Mouse (Mus musculus) MEL-GATA-1-ER (cell line): ENCODE data around the gene Atp1b1.

Source experiments
- DNase-seq: peaks from one replicate; pipeline ENCODE4 v3.0.0-alpha.2; 2012; ENCODE audit warnings: low read depth; ENCODE audit errors: extremely low read depth

Atp1b1 gene

GRCm38 (mm10) chr1:164458245-164458613 lies at the start of gene Atp1b1:
Atp1b1 (minus strand) TSS chr1:164458355.
- no peak for DNase-seq

DNA sequence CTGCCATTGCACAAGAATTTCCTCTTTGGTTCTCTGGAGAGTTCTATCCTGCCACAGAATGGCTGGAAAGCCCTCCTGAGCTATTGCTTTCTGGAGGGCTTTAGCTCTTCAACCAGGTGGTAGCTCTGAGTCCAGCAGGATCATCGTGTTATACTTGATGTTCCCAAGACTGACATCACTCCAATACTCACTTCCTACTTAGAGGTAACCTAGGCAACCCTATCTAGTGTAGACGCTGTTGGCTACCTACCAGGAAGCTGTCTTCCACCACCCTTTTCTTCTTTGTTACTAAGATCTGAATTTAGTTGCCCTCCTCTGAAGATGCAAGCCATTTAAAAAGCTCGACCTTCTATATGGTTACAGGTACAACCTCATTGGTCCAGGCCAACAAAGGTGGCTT lies 46.9 kb upstream of the Atp1b1 start:
- DNase-seq, result peak; percentile 15

- no peak for DNase-seq
Measured at GRCm38 (mm10) chr1:164503140-164503730, 45.1 kb upstream of the Atp1b1 start.

- no peak for DNase-seq
Measured at GRCm38 (mm10) chr1:164502231-164502630, 44.1 kb upstream of the Atp1b1 start.

DNA sequence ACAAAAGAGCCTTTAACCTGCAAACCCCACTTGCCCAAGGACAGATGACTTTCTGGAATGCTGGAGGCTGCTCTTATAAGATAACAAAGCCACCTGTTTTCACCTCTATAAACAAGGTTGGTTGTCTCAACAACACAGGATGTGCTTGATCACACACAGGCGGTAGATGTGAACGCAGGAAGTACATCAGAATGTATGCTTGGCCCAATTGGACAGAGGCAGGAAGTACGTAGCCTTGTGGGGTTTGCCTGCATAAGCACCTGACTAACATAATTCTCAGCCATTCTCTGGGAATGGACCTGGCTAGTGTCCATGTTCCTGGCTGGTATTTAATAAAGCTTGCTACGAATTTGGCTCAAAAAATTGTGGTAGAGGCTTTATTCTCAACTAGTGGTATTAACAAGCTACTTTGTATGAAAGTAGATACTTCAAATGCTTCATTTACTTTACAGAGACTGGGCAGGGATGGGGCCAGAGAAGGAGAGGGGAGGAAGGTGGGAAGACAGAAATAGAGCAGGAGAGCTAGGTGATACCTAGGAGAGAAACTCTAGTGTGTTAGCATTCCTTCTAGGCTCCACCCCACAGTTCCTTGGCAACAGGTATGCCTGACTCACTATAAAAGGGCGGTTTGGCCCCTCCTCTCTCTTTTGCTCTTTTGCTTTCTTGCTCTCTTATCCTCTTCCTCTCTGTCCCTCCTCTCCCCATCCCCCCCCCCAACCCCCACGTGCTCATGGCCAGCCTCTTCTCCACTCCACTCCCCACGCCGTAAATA lies 36.8 kb upstream of the Atp1b1 start:
- no peak for DNase-seq

- no peak for DNase-seq
Measured at GRCm38 (mm10) chr1:164494215-164494614, 36.1 kb upstream of the Atp1b1 start.

- no peak for DNase-seq
Measured at GRCm38 (mm10) chr1:164493042-164493705, 35.0 kb upstream of the Atp1b1 start.

DNA sequence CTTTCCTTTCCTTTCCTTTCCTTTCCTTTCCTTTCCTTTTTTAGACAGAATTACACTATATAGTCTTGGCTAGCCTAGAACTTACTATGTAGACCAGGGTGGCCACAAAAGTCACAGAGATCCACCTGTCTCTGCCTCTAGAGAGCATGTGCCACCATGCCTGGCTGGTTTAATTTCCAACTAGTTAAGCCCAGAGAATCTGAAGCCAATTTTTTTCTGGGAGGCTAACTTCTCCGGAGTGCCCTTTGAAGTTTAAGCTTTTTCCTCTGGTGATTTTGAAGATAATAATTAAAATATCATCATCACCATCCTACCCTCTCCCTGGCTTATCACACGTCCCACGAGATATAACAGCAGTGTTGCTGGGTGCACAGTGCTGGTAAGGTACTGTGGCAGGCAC lies 34.3 kb upstream of the Atp1b1 start:
- DNase-seq, result no peak

- no peak for DNase-seq
Measured at GRCm38 (mm10) chr1:164489961-164490594, 31.9 kb upstream of the Atp1b1 start.

DNA sequence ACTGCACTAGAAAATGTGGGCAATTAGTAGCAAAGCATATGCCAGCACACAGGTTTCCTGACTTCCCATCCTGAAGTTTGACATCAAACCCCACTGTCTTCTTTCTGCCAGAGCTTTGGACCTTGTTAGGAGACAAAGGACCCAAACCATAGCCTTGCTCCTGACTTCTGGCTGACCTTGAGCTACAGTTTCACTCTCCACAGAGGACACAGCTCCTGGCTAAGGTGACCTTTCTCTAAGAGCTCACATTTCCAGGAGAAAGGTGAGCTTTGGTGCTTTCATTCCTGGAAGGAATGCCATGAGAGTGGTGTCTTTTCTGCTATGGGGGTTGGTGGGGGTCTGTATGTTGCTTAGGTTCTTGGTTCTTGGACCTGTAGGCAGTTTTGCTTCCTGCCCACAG lies 25.6 kb upstream of the Atp1b1 start:
- no peak for DNase-seq

GRCm38 (mm10) chr1:164482833-164483232 lies 24.7 kb upstream of the Atp1b1 start:
- no peak for DNase-seq

- no peak for DNase-seq
Measured at GRCm38 (mm10) chr1:164481645-164482354, 23.6 kb upstream of the Atp1b1 start.

DNA sequence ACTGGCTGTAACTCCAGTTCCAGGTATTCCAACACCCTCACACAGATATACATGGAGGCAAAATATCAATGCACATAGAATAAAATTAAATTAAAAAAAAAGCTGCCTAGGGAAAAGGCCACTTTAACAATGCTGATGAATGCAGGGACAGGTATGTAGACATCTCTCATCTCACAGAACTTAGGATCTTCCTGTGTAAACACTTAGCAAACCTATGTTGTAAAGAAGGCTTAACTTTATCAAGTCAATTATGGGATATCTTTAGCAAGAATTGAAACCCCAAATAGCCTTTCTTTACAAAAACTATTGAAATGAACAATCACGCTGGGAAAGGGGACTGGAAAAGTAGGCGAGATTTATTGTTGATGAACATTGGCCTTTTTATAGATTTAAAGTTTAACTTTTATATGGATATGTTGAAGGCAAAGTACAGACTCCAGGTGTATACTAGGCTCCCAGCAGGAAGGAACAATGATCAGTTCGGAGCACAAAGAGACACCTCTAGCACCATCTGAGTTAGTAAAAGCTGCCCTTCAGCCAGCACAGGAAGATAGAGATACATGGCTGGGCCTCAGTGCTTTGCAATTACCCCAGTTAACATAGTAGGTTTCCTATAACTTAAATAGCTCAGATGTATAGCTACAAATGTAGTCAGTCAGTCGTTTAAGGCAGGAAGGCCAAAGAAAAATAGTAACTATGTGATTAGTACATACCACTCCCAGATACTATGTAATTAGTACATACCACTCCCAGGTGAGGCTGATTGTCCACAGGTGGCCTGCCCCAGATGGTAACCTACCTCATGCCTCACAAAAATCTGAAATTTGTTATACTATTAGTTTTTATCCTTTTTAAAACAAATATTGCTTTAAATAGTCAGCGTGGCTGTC lies 22.8 kb upstream of the Atp1b1 start:
- DNase-seq, result no peak

- DNase-seq, result no peak
Measured at GRCm38 (mm10) chr1:164475895-164476294, 17.7 kb upstream of the Atp1b1 start.

DNA sequence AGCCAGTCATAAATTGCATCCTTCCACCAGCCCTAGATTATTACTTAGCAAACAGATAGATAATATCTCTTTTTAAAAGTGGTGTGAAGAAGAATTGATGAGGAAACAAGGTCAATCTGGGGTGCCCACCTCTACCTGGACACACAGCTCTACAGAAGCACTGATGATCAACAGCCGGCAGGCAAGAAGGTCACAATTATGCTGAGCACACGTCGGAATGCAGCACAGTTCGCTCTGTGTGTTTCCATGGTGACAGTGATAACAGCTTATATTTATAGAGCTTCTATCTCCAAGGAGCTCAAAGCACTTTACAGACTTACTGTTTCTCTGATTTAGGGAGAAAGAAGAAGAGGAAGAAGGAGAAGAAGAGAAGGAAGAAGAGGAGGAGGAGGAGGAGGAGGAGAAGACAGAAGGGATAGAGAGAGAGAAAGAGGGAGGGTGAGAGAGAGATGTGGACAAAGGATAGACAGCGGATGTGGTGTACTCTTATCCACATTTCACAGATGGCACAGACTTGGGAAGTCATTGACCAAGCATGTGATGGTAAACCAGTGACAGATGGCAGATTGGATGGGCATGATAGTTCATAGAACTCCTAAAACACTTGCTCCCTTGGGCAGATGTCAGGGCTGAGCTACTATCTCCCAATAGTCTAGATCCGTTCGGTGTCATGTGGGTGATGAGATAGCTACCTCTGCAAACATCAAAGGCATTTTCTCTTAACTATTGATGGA lies 16.8 kb upstream of the Atp1b1 start:
- no peak for DNase-seq

DNA sequence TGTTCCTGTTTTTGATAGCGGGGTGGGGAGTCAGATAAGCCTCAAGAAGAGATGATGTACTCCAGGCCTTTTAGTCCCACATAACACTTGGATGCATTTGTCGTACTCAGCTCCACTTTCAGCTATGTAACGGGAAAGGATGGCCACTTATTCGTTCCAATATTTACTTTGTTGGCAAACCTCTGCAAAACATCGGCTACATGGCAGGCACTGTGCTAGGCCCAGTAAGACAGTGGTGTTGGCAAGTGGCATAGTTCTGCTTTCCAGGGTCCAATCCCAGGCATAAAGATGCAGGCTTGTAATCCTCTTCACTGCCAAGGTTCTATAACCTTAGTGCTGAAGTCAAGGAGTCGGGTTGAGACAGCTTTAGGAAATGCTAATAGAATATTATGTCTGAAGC lies 16.2 kb upstream of the Atp1b1 start:
- no peak for DNase-seq

GRCm38 (mm10) chr1:164473398-164473797 lies 15.2 kb upstream of the Atp1b1 start:
- DNase-seq, result no peak

DNA sequence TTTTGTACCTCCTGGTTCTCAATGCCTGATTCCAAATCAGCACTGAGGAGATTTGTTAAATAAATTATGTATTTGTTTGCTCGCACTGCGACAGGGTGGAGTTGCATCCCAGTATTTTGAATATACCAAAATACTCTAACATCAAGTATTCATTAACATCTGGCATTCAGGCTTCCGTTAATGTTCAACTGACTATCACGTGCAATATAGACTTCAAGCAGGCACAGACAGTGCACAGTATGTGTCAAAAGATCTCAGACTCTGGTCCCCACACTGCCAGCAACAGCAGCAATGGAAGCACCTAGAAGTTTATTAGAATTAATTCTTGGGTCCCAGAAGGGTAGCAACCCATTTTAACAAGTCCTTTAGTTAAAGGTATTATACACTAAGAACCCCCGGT lies 13.5 kb upstream of the Atp1b1 start:
- no peak for DNase-seq

DNA sequence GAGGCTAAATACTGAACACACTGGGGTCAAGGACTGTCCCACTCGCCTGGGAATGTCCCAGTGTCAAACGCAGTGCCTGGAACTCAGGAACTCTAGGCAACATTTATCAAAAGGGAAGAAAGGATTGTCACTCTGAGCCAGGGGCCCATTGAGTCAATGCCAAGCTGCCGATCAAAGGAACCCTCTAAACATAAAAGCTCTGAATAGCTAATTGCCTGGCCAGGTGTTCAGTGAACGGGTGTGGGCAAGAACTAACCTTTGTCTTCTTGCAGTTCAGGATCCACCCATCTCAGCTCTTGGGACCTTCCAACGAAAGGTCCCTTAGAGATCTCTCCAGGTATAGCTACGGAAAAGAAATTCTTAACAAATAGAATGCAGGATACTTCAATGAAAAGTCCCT lies 12.8 kb upstream of the Atp1b1 start:
- DNase-seq, result no peak

- no peak for DNase-seq
Measured at GRCm38 (mm10) chr1:164468329-164468728, 10.2 kb upstream of the Atp1b1 start.
